Mouse (Mus musculus): Measurements from ENCODE around the gene Rfx7. TPM values are rescaled to one million over a fixed set of nuclear protein-coding genes. Genes with fewer than 3 reads are reported as not detected.
"Not testable (repeated sequence)": the region's sequence is repeated elsewhere in the genome, so short reads cannot be mapped to it uniquely, and the experiment has no call there.

The Rfx7 gene
- total and polyA plus RNA-seq, 2 experiments from 2014 or later = 3.1 to 18.9 TPM

DNA sequence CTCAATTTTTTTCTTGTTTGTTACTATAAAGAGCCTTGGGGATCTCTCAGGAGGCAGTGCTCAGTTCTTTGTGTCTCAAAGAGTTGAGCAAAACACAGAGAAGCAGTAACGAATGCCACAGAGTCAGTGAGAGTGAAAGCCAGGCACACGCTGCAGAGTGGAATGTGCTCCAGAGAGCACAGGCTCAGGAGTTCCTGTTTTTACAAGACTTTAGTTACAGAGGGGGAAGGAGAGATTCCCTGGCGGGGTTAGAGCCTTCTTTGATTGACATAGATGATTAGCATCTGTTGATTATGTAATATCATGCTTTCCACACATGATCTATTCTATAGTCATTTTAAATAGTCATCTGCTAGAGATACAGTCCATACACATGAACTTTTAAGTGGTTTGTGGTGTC is 48.2 kb downstream of the Rfx7 start:
- Histone ChIP-seq H3K4me1 (ENCODE audit: control insufficient read depth, insufficient read depth) (no peaks in the 10 kb centered on the region), H3K36me3 (replicated peaks; ENCODE audit: control insufficient read depth, insufficient read depth, low read length) (no peaks in the 10 kb centered on the region; the same call in 1 of the 2 replicates), H3K27ac (ENCODE audit: low read depth) (no peak overlapping the region), H3K4me2 (ENCODE audit: low read depth, low read length) (no peak overlapping the region), H3K9me3 (replicated peaks; ENCODE audit: control insufficient read depth, low read length) (no peaks in the 10 kb centered on the region), H3K9ac (replicated peaks; ENCODE audit: low read depth, low read length) (no peak overlapping the region), H3K4me3 (ENCODE audit: low read depth, low read length) (no peak overlapping the region), H3K27me3 (ENCODE audit: control insufficient read depth, insufficient read depth, low read length) (no peaks in the 10 kb centered on the region)
- DNase-seq (ENCODE audit: low spot score) (no peak), ATAC-seq (ENCODE audit: insufficient read depth, low read depth) (no peak)
- WGBS = 12% methylated on average over 3 of the region's 3 CpGs
- TF ChIP-seq EP300 (IDR thresholded peaks at IDR 0.05; ENCODE audit: low read depth) = no peak
- no peak for TF ChIP-seq CTCF (IDR thresholded peaks at IDR 0.05; ENCODE audit: low read depth)

DNA sequence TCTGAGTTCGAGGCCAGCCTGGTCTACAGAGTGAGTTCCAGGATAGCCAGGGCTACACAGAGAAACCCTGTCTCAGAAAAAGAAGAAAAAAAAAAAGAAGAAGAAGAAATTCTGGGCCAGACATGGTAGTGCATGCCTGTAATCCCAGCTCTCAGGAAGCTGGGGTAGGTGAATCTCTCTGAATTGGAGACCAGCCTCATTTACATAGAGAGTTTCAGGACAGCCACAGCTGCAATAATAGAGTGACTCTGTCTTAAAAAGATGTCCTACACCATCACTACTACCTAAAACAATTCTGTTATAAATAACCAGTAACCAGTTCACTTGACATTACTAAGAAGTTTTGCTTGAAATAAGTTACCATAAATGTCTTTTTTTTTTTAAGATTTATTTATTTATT is 58.8 kb downstream of the Rfx7 start:
- Histone ChIP-seq H3K4me2 (ENCODE audit: low read depth, low read length) (no peak overlapping the region), H3K27ac (ENCODE audit: low read depth) (no peak overlapping the region), H3K9ac (replicated peaks; ENCODE audit: low read depth, low read length) (no peak overlapping the region), H3K4me3 (ENCODE audit: low read depth, low read length) (no peak overlapping the region), H3K36me3 (replicated peaks; ENCODE audit: control insufficient read depth, insufficient read depth, low read length) (peaks cover 3% of the 10 kb centered on the region; the same call in 1 of the 2 replicates), H3K4me1 (ENCODE audit: control insufficient read depth, insufficient read depth) (no peaks in the 10 kb centered on the region), H3K9me3 (replicated peaks; ENCODE audit: control insufficient read depth, low read length) (no peaks in the 10 kb centered on the region), H3K27me3 (ENCODE audit: control insufficient read depth, insufficient read depth, low read length) (no peaks in the 10 kb centered on the region)
- no peak for DNase-seq (ENCODE audit: low spot score)
- no peak for ATAC-seq (ENCODE audit: insufficient read depth, low read depth)
- TF ChIP-seq EP300 (IDR thresholded peaks at IDR 0.05; ENCODE audit: low read depth) (no peak), CTCF (IDR thresholded peaks at IDR 0.05; ENCODE audit: low read depth) (no peak)
- WGBS = 100% methylated on average over 1 of the region's 1 CpGs

DNA sequence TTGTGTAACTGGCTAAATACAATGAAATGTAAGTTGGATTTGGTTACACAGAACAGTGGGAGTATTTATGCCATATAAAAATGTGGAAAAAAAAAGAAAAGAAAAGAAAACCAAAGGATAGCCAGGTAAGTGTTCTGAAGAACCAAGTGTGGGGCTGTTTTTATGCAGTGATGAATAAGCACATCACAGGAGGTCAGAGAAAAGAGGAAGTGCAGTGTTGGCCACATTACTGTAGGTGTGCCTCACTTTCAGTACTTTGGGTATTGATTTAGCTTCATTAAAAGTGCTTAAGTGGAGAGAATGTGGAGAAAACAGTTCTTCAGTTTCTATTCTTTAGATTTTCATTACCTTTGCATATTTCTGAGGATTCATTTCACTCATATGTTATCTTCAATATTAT is 60.0 kb downstream of the Rfx7 start:
- no peak for DNase-seq (ENCODE audit: low spot score)
- no peaks in the 10 kb centered on the region for H3K9me3 ChIP-seq (replicated peaks; ENCODE audit: control insufficient read depth, low read length)
- H3K4me3 ChIP-seq (ENCODE audit: low read depth, low read length) = no peak overlapping the region
- no peaks in the 10 kb centered on the region for H3K4me1 ChIP-seq (ENCODE audit: control insufficient read depth, insufficient read depth)
- no peak overlapping the region for H3K9ac ChIP-seq (replicated peaks; ENCODE audit: low read depth, low read length)
- H3K27me3 ChIP-seq (ENCODE audit: control insufficient read depth, insufficient read depth, low read length) = no peaks in the 10 kb centered on the region
- no peak for ATAC-seq (ENCODE audit: insufficient read depth, low read depth)
- H3K27ac ChIP-seq (ENCODE audit: low read depth) = no peak overlapping the region
- no peak overlapping the region for H3K4me2 ChIP-seq (ENCODE audit: low read depth, low read length)
- TF ChIP-seq CTCF (IDR thresholded peaks at IDR 0.05; ENCODE audit: low read depth) = no peak
- TF ChIP-seq EP300 (IDR thresholded peaks at IDR 0.05; ENCODE audit: low read depth) = no peak
- peaks cover 3% of the 10 kb centered on the region; the same call in 1 of the 2 replicates for H3K36me3 ChIP-seq (replicated peaks; ENCODE audit: control insufficient read depth, insufficient read depth, low read length)

DNA sequence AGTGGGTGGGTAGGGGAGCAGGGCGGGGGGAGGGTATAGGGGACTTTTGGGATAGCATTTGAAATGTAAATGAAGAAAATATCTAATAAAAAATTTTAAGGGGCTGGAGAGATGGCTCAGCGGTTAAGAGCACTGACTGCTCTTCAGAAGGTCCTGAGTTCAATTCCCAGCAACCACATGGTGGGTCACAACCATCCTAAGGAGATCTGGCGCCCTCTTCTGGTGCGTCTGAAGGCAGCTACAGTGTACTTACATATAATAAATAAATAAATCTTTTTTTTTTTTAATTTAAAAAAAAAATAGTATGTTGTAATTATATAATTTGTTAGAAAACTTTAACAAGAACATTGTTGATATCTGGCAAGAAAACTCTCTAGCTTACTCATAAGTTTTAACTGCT is 62.6 kb downstream of the Rfx7 start:
- WGBS = 84% methylated on average over 4 of the region's 4 CpGs
- not testable (repeated sequence) for H3K9me3 ChIP-seq (replicated peaks; ENCODE audit: control insufficient read depth, low read length); H3K36me3 ChIP-seq (replicated peaks; ENCODE audit: control insufficient read depth, insufficient read depth, low read length); H3K4me2 ChIP-seq (ENCODE audit: low read depth, low read length); H3K9ac ChIP-seq (replicated peaks; ENCODE audit: low read depth, low read length); H3K27ac ChIP-seq (ENCODE audit: low read depth); H3K4me1 ChIP-seq (ENCODE audit: control insufficient read depth, insufficient read depth); DNase-seq (ENCODE audit: low spot score); ATAC-seq (ENCODE audit: insufficient read depth, low read depth); H3K27me3 ChIP-seq (ENCODE audit: control insufficient read depth, insufficient read depth, low read length); H3K4me3 ChIP-seq (ENCODE audit: low read depth, low read length)
- TF ChIP-seq CTCF (IDR thresholded peaks at IDR 0.05; ENCODE audit: low read depth) = peak; percentile 19; the same call in 1 of the 2 replicates

DNA sequence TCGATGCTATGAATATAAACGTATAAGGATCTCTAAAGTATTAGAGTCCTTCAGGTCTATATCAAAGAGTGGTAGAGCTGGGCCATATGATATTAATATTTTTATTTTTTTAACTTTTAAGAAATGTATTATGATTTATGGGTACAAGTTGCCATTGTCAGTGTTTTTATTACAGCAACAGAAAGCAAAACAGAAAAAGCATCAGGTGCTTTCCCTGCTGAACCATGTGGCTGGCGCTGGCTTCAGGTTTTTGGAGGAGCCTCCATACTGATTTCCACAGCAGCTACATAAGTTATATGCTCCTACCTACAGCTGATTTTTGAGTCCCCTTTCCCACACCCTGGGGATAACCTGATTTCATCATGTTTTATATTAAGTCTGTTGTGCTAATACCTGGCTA is 68.1 kb downstream of the Rfx7 start:
- TF ChIP-seq EP300 (IDR thresholded peaks at IDR 0.05; ENCODE audit: low read depth) = no peak
- no peak for TF ChIP-seq CTCF (IDR thresholded peaks at IDR 0.05; ENCODE audit: low read depth)
- H3K4me1 ChIP-seq (ENCODE audit: control insufficient read depth, insufficient read depth) = no peaks in the 10 kb centered on the region
- ATAC-seq (ENCODE audit: insufficient read depth, low read depth) (no peak), DNase-seq (ENCODE audit: low spot score) (no peak)
- WGBS = 93% methylated on average over 3 of the region's 3 CpGs
- no peak overlapping the region for H3K4me3 ChIP-seq (ENCODE audit: low read depth, low read length)
- no peaks in the 10 kb centered on the region for H3K27me3 ChIP-seq (ENCODE audit: control insufficient read depth, insufficient read depth, low read length)
- H3K9ac ChIP-seq (replicated peaks; ENCODE audit: low read depth, low read length) = no peak overlapping the region
- H3K27ac ChIP-seq (ENCODE audit: low read depth) = no peak overlapping the region
- peaks cover 3% of the 10 kb centered on the region; the same call in 1 of the 2 replicates for H3K36me3 ChIP-seq (replicated peaks; ENCODE audit: control insufficient read depth, insufficient read depth, low read length)
- H3K4me2 ChIP-seq (ENCODE audit: low read depth, low read length) = no peak overlapping the region
- H3K9me3 ChIP-seq (replicated peaks; ENCODE audit: control insufficient read depth, low read length) = no peaks in the 10 kb centered on the region

DNA sequence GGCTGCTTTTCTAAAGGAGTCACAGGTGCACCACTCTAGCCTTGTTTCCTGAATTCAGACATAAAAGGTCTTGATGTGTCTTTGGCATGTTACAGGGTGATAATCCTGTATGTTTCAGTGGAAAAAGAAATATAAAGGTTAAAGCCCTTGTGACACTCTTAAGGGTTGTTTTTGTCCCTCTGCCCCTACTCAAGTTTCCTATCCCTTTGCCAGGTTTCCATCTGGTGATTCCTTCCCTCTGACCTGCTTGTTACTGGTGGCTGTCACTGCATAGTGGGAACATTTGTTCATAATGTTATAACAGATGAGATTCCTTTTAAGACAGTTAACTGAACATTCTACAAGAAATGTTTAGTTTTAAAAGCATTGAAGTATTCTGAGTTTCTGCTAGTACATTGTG is 77.7 kb downstream of the Rfx7 start:
- no peak overlapping the region for H3K4me2 ChIP-seq (ENCODE audit: low read depth, low read length)
- no peak for DNase-seq (ENCODE audit: low spot score)
- H3K9me3 ChIP-seq (replicated peaks; ENCODE audit: control insufficient read depth, low read length) = no peaks in the 10 kb centered on the region
- H3K4me3 ChIP-seq (ENCODE audit: low read depth, low read length) = no peak overlapping the region
- no peak overlapping the region for H3K9ac ChIP-seq (replicated peaks; ENCODE audit: low read depth, low read length)
- TF ChIP-seq EP300 (IDR thresholded peaks at IDR 0.05; ENCODE audit: low read depth) = no peak
- no peak for TF ChIP-seq CTCF (IDR thresholded peaks at IDR 0.05; ENCODE audit: low read depth)
- H3K27me3 ChIP-seq (ENCODE audit: control insufficient read depth, insufficient read depth, low read length) = no peaks in the 10 kb centered on the region
- H3K36me3 ChIP-seq (replicated peaks; ENCODE audit: control insufficient read depth, insufficient read depth, low read length) = peaks cover 21% of the 10 kb centered on the region
- H3K27ac ChIP-seq (ENCODE audit: low read depth) = no peak overlapping the region
- H3K4me1 ChIP-seq (ENCODE audit: control insufficient read depth, insufficient read depth) = no peaks in the 10 kb centered on the region
- no peak for ATAC-seq (ENCODE audit: insufficient read depth, low read depth)
